Mouse (Mus musculus) thymus, adult 2 months (tissue): Measurements from ENCODE around the gene Trim41. TPM values are rescaled to one million over a fixed set of nuclear protein-coding genes. Genes with fewer than 3 reads are reported as not detected.

ENCODE experiments used
- DNase-seq: peaks from one replicate; pipeline ENCODE4 v3.0.0; 2021
- H3K27ac ChIP-seq: fragments of 200-500 bp; 2 replicates; pipeline ENCODE4 v1.5.1; 2012; ENCODE audit warnings: low read length, control low read depth; ENCODE audit not compliant: control insufficient read depth, insufficient read depth
- H3K27me3 ChIP-seq: fragments of 200-500 bp; 2 replicates; pipeline ENCODE4 v1.6.1; 2012; ENCODE audit warnings: mild to moderate bottlenecking, low read length, moderate library complexity, mixed read lengths; ENCODE audit not compliant: control insufficient read depth, insufficient read depth
- H3K36me3 ChIP-seq: fragments of 200-500 bp; 2 replicates; pipeline ENCODE4 v1.6.1; 2012; ENCODE audit warnings: mild to moderate bottlenecking, low read length, moderate library complexity; ENCODE audit not compliant: control insufficient read depth, insufficient read depth
- H3K4me1 ChIP-seq: fragments of 200-500 bp; replicated peaks from 2 replicates; pipeline ENCODE4 v1.6.1; 2012; ENCODE audit warnings: low read length; ENCODE audit not compliant: control insufficient read depth, insufficient read depth
- H3K4me3 ChIP-seq: fragments of 200-500 bp; 2 replicates; pipeline ENCODE4 v1.5.1; 2012; ENCODE audit warnings: mild to moderate bottlenecking, low read length, control low read depth, moderate library complexity; ENCODE audit not compliant: control insufficient read depth, insufficient read depth
- CTCF ChIP-seq: fragments of 200-500 bp; IDR thresholded peaks from 2 replicates; pipeline ENCODE4 v1.5.1; 2012; ENCODE audit warnings: mild to moderate bottlenecking, control low read depth, low read length, moderate library complexity, borderline replicate concordance; ENCODE audit not compliant: control insufficient read depth, poor library complexity, insufficient read depth; ENCODE audit errors: extremely low read depth
- POLR2A ChIP-seq: fragments of 200-500 bp; IDR thresholded peaks from 2 replicates; pipeline ENCODE4 v1.6.1; 2012; ENCODE audit warnings: mild to moderate bottlenecking, low read length, control low read depth, moderate library complexity; ENCODE audit not compliant: control insufficient read depth, poor library complexity, insufficient read depth; ENCODE audit errors: extremely low read depth
- WGBS: fragments of 180-500 bp; shearing (Covaris S2); methylation state at CpG from one replicate; pipeline ENCODE4 v1.1.7; 2018; 5-methylcytosine and 5-hydroxymethylcytosine counted together
- polyA plus RNA-seq: library from polyadenylated mRNA; depleted of rRNA; stranded (reverse); fragments of >200 nt; gene quantifications from 2 replicates; pipeline ENCODE4 v1.2.3, GENCODE M21; 2012

Gene Trim41
- polyA plus RNA-seq, 1 experiment: 41.7 TPM

DNA sequence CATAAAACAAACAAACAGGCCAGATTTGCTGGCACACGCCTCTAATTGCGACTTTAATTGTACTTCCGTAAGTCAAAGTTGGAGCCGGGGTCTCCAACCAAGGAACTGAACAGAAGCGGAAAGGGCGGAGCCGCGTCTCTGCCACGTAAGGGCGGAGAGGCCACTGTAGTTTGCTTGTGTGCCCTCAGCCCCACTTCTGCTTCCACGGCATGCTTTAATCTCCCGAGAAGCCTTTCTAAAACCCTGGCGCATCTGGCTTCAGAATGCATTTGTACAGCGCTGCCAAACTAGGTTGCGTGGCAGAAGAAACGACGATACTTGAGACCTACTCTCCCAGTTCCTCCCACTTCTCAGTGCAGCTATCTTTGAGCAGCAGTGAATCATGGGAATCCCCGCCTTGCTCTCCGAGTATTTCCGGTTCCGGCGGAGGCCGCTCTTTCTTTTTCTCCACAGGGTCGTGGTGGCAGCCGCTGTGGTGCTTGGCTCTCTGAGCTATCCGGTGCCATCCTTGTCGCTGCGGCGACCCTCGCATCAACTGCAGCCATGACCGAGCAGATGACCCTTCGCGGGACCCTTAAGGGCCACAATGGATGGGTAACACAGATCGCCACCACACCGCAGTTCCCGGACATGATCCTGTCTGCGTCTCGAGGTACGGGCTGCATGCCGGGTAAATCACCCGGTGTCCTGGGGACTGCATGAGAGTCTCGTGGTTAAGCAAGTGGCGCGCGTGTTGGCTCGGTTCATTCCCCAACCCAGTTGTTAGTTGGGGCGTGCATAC is 17.0 kb downstream of the Trim41 start, which contains the start of gene Rack1:
Gene Rack1, plus strand, starts transcription at position 412 of the 781 bp plus-strand sequence.
- H3K4me1 ChIP-seq: peaks cover 9% of the 10 kb centered on the region
- H3K27ac ChIP-seq: peak within 1 kb of the TSS; percentile 94
- WGBS: under 1% methylated on average over 47 of the region's 47 CpGs
- no peaks in the 10 kb centered on the region for H3K27me3 ChIP-seq
- peak within 1 kb of the TSS; percentile 94 for H3K4me3 ChIP-seq
- peak; percentile 87 for DNase-seq
- peaks cover 37% of the 10 kb centered on the region for H3K36me3 ChIP-seq
- TF ChIP-seq CTCF (no peak), POLR2A (peak; percentile 72)

DNA sequence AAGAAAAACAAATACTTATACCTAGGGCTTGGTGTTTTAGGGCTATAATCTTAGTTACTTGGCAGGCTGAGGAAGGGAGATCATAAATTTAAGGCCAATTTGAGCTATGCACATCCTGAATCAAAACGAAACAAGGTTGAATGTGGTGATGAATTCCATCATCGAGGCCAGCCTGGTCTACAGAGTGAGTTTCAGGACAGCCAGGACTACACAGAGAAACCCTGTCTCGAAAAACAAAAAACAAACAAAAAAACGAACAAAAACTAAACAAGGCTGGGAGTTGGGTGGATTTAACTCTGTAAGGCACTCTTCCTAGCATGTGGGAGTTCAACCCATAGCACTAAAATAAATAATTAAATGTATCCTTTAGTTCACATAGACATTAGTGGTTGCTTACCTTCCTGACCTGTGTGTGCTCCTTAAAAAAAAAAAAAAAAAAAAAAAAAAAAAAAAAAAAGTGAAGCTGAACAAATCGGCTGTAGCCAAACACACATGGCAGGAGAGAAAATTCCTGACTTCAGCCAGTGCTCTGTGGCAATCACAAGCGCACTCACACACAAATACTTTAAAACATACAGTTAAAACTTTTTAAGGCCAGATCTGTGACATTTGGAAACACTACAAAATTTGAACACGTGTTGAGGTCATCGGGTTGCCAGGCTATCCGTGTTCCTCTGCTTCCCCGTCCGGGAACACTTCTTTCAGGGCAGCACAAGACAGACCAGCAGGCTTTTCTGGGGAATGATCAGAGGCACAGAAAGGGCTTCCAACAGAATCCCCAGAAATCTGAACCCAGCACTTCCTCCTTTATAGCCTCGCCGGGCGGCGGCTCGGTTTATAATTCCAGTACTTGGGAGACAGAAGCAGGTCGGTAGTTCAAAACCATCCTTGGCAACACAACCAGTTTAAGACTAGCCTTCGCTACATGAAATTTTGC is 17.9 kb downstream of the Trim41 start:
- peak overlapping the region; percentile 94 for H3K27ac ChIP-seq
- peaks cover 28% of the 10 kb centered on the region for H3K36me3 ChIP-seq
- H3K27me3 ChIP-seq: no peaks in the 10 kb centered on the region
- TF ChIP-seq POLR2A: no peak
- 4% methylated on average over 18 of the region's 18 CpGs for WGBS
- peaks cover 9% of the 10 kb centered on the region for H3K4me1 ChIP-seq
- H3K4me3 ChIP-seq: peak overlapping the region; percentile 94
- DNase-seq: no peak

DNA sequence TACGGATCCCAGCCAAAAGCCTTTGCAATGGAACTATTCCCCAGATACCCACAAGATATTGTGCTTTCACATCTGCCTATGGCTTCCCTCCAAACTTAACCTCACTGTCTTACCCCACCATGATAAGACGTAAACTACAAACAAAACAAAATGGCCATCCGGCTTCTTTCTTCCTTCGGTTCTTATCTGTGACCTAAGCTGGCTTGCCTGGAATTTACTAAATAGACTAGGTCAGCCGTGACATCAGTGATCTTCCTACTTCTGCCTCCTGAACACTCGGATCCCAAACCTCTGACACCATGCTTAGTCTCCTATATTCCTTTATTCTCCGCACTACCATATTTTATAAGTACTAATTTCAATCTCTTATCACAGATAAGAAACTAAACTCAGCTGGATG is 18.8 kb downstream of the Trim41 start:
- H3K27ac ChIP-seq: no peak overlapping the region
- no peak overlapping the region for H3K4me3 ChIP-seq
- DNase-seq: no peak
- H3K36me3 ChIP-seq: peaks cover 19% of the 10 kb centered on the region
- H3K27me3 ChIP-seq: no peaks in the 10 kb centered on the region
- 95% methylated on average over 7 of the region's 7 CpGs for WGBS
- H3K4me1 ChIP-seq: peaks cover 9% of the 10 kb centered on the region
- TF ChIP-seq CTCF (no peak), POLR2A (no peak)

DNA sequence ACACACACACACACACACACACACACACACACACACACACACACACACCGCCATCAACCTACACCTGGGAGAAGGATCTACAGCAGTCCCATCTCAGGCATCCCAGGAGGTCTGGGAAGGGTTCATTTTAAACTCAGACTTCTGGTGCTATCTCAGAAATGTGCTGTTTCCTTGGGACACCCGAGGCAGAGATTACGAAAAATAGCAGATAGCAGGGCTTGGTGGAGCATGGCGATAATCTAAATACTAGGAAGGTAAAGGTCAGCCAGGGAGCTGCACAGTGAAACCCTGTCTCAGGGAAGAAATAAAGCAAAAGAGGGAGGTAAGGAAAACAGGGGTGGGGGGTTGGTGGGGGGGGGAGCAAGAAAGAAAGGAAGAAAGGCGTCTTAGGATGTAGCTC is 19.9 kb downstream of the Trim41 start:
- Histone ChIP-seq H3K27me3 (no peaks in the 10 kb centered on the region), H3K4me3 (no peak overlapping the region), H3K4me1 (peaks cover 8% of the 10 kb centered on the region), H3K27ac (no peak overlapping the region), H3K36me3 (peaks cover 8% of the 10 kb centered on the region)
- no peak for DNase-seq
- no peak for TF ChIP-seq POLR2A
- no peak for TF ChIP-seq CTCF
- WGBS: 95% methylated on average over 5 of the region's 5 CpGs

DNA sequence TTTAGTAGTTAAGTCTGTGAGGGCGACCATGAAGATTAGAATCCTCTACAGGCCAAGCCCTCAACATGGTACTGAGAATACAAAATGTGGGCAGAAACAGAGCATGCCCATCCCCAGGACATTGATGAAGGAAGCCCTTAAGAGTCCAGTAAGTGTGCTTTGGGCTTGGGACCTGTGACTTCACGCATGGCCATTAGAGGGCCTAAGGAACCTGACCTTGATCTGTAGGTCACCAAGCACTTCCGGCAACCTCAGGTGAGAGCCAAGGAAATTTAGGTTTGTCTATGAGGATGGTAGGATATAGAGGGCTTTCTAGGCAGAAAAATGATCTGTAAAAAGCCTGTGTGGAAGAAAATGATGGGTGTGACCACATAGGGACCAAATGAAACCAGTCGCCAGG is 20.9 kb downstream of the Trim41 start:
- 93% methylated on average over 4 of the region's 4 CpGs for WGBS
- no peak overlapping the region for H3K4me3 ChIP-seq
- no peaks in the 10 kb centered on the region for H3K27me3 ChIP-seq
- DNase-seq: no peak
- 0 out of 2 replicates have a peak, but pooled peaks cover 2% of the 10 kb centered on the region for H3K4me1 ChIP-seq
- TF ChIP-seq CTCF: no peak
- TF ChIP-seq POLR2A: no peak
- no peak overlapping the region for H3K27ac ChIP-seq
- no peaks in the 10 kb centered on the region for H3K36me3 ChIP-seq

DNA sequence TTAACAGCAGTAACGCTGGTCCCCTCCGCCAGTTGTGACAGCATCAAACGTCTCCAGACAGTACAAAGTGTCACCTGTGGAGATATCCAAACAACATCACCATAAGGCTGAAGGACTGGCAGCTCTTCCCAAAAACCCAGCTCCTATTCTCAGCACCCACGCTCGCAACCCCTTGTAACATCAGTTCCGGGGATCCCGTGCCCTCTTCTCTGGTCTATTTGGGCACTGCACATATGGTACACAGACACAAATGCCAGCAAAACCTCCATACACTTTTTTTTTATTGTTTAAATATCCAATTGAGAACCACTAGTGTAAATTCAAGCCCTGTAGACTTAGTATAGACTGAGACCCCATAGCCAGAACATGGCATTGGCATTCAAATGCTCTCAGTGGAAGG is 21.9 kb downstream of the Trim41 start:
- TF ChIP-seq CTCF (no peak), POLR2A (no peak)
- Histone ChIP-seq H3K27me3 (no peaks in the 10 kb centered on the region), H3K4me1 (0 out of 2 replicates have a peak, but pooled peaks cover 3% of the 10 kb centered on the region), H3K27ac (no peak overlapping the region), H3K4me3 (no peak overlapping the region), H3K36me3 (no peaks in the 10 kb centered on the region)
- peak; percentile 44 for DNase-seq
- WGBS: 96% methylated on average over 7 of the region's 7 CpGs
